Mouse (Mus musculus): ENCODE data around the gene Ccdc121.

The Ccdc121 gene

DNA sequence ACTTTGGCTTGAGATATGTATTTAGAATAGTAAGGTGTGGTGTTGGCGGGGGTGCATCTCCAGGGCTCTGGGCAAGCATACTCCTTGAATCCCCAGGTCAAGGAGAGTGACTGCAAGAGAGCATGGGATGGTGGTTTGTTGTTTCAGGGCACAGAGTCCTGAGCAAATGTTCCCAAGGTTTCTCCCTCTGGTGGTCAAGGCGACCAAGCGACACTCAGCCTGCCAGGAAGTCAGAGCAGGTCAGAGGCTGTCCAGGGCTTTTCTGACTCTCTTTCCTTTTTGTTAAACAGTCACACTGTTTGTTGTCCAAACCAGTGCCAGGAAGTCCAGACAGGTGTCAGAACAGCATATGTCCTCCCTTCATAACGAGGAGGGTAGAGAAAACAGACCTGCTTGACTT lies at the start of gene Ccdc121:
TSS of gene Ccdc121 (minus strand) at position 145 of the 400 bp plus-strand sequence.
- DNase-seq (ENCODE audit: low read depth, low spot score) = peak; percentile 56

DNA sequence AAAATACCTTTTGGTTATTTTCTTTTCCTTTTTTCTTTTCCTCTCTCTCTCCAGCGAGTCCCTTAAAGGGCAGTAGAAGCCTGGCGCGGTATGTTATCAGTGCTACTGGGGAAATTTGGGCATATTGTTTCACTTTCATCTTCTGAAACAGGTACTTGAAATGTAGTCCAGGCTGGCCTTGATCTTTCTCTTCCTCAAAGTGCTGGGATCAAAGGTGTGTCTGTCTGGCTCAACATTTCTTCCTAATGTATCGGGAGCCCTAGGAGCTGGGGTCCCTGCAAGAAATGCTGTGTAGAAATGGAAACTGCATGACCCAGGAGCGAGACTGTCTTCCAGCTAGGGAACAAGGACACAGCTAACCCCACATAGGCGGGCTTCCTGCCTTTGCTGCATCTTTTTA lies 49.1 kb upstream of the Ccdc121 start:
- no peak for DNase-seq (ENCODE audit: low read depth, low spot score)

DNA sequence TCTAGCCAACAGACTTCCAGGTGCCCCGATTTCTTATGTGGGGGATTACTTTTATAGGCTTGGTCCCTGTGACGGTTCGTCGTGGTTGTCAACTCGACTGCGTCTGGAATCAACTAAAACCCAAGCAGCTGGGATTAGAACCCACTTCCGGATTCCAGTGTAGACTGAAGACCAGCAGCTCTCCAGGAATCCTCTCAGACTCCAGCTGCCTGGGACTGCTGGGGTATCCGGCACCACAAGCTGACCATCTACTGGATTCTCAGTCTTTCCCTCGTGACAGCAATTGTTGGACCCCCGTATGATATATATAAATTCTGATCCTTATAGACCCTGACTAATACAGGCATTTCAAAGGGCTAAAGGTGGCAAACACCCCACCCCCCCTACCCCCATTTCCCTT lies 48.4 kb upstream of the Ccdc121 start:
- DNase-seq (ENCODE audit: low read depth, low spot score) = no peak

DNA sequence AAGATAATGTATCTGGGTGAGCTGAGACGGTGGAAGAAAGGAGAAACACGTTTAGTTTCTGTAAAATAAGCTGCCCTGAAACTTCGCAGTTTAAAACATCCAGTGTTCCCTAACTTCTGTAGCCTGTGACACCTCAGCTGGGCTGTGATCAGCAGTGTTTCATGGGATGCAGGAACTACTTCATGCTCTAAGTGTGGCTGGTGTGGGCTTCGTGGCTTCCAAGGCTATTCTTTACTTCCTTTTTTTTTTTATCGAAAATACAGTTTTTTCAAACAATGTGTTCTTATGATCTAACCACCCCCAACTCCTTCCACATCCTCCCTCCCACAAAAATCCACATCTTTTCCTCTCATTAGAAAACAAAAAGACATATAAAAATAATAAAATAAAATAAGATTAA lies 44.2 kb upstream of the Ccdc121 start:
- DNase-seq (ENCODE audit: low read depth, low spot score) = no peak

GRCm38 (mm10) chr1:181552533-181553410 lies 41.5 kb upstream of the Ccdc121 start:
- no peak for DNase-seq (ENCODE audit: low read depth, low spot score)

DNA sequence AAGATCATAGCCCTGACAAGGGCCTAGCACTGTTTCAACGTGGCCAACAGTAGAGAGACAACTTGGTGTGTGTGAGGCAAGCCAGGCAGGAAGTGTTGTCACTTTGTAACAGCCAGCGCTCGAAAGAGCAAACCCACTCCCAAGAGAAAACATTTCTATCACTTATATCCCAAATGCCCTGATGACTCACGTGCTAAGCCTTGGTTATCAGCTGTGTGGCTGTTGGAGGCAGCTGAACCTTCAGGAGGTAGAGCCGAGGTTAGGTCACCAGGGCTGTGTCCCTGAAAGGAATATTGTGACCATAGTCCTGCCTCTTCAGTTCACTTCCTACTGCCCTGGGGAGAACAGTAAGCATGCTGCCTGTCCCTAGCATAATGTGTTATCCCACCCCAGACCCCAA lies 39.6 kb upstream of the Ccdc121 start:
- DNase-seq (ENCODE audit: low read depth, low spot score) = no peak

GRCm38 (mm10) chr1:181549987-181550386 lies 38.7 kb upstream of the Ccdc121 start:
- DNase-seq (ENCODE audit: low read depth, low spot score) = no peak

GRCm38 (mm10) chr1:181545044-181545772 lies 34.0 kb upstream of the Ccdc121 start:
- peak; percentile 76 for DNase-seq (ENCODE audit: low read depth, low spot score)

GRCm38 (mm10) chr1:181543711-181544383 lies 32.6 kb upstream of the Ccdc121 start:
- DNase-seq (ENCODE audit: low read depth, low spot score) = peak; percentile 23

DNA sequence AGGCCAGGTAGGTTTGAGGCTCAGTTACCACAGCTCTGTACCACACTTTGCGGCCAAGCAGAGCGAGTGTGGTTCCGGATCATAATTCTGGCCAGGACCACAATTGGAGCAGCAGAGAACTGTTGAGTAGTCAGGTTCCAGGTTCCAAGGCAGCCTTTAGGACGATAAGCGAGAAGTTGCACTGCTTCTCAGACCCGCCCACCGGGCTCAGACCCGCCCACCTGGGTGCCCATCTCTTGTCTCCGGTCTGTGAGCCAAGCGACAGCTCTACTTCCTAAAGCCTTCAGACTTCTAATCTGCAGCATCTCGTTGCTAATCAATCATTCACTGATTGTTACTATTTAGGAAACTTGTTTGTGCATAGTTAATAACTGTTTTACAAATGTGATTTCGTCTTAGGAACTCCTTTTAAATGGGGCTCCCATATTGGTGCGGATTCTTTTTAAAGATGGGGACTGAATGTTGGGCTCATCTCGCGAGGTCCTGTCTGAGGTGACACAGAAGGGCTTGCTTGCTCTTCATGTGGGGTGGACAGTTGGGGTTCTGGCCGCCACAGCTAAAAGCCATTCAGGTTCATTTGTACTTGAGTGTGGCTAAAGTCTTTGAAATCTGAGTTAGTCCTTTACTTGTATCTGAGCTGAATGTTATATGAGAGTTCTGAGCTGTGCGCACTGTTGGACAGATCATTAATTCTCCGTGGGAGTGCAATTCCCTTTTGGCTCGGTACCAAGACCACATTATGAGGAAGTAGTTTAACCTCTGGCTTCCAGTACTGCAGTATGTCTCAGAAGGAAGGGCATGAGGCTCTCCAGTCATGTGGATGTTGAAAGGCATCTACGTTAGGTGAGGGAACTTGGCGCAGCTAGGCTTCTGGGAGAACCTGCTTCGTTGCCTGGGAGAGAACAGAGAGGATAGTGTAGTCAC lies 28.9 kb upstream of the Ccdc121 start:
- peak; percentile 15 for DNase-seq (ENCODE audit: low read depth, low spot score)

DNA sequence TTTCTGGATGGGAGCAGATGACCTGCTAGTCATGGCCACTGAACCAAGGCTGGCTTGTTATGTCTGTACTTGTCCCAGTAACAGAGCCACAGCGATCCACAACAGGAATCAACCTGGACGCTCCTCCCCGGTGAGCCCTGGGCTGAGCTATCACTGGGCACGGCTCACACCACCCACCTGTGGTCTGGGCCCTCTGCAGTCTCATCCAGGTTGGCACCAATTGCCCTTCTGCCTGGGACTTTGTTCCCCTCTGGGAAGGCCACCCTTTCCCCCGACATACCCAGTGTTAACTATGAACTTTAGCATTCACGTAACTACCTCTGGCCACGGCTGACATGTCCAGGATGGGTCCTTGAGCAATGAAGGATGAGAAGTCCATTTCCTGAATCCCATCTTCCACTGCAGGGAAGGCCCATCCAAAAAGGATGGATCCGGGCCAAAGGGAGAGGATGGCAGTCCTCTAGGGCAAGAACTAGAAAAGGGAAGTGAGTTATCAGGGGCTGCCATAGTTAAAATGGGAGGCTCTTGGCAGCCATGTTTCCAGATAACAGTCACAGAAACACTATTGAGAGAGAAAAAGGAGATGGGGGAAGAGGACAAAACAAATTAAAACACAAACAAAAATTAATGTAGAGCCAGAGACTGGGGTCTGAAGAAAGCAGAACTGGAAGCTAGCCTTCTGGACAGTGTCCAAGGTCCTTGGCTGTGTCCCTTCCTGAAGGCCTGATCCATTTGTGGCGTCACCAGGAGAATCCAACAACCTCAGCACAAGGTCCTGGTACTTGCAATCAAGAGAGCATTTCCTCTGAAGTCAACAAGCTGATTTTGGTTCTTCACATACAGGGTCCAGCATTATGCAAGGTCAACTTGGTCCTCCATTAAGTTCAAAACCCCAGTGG lies 26.6 kb upstream of the Ccdc121 start:
- no peak for DNase-seq (ENCODE audit: low read depth, low spot score)

DNA sequence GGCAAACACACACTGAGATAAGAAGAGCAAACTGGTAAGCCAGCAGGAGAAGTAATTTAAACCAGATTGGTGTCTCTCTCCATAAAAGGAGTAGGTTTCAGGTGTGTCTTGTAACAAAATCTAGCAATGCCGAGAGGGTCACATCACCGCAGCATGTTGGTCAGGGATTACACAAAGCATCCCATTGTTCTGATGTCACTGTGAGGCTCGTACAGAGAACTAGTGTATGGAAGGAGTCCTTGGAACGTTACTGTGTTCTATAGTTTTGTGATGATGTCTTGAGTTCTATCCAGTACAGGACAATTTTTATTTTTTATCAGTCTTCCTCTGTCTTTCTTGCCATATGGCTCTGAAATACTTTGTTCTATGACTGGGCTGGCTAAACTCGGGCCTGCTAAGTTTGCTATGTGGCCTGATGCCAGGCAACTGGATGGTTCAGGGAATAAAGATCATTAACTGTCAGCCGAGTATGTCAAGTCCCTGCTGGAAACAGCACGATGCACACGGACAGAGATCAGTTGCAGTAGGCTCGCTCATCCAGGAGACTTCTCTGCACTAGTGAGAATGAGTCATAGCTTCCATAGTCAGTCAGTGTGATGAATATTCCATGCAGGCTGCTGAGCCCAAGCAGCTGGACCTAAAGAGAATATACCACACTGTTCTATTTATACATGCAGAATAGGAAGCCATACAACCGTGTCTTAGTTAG lies 24.1 kb upstream of the Ccdc121 start:
- DNase-seq (ENCODE audit: low read depth, low spot score) = no peak

DNA sequence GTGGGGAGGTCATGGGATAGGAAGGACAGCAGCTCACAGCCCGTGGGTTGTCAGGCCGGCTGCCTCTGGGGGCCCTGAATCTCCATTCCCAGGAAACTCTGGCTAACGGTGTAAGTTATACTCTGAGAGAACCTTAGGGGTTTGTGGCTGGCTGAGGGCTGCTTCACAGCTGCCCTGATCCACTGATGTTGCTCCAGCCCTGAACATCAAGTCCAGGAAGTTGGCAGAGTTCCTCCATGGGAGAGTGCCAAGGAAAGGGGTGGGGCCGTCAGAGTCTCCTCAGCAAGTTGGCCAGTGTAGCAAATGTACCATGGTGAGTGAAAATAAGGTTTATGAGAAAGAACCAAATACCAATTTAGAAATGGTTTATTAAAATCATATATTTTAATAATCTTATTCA lies 18.1 kb upstream of the Ccdc121 start:
- no peak for DNase-seq (ENCODE audit: low read depth, low spot score)

DNA sequence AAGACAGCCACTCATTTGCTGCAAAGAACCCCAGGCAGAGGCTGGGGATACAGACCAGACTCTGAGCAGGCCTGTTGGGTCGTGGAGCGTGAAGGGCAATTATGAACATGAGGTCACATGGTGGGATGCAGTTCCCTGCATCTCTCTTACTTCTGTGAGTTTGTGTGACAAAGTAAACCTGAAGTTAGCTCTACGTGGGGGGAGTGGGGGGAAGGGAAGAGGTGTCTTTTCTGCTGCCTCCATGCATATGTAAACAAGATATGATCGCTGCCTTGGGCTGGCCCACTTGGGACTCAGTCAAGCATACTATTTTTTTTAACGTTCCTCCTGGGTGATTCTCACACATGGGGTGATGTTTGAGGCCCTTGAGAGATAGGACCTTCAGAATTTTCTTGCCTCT lies 14.7 kb upstream of the Ccdc121 start:
- DNase-seq (ENCODE audit: low read depth, low spot score) = no peak

DNA sequence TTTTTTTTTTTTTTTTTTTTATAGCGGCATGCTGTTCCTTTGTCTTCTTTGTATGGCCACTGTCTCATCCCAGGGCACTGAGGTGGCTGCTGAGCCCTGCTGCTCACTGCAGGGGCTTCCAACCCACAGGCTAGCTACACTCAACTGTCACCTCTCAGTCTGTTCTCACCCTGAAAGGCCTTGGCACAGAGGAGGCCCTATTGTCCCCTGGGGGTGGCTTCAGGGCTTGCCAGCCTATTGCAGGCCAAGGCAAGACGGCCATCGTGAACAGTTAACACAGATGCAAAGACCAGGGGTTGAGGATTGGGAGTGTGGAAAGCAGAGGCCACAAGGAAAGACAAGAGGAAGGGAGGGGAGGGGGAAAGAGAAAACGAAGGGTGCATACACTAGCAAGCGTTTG lies 12.6 kb upstream of the Ccdc121 start:
- no peak for DNase-seq (ENCODE audit: low read depth, low spot score)

DNA sequence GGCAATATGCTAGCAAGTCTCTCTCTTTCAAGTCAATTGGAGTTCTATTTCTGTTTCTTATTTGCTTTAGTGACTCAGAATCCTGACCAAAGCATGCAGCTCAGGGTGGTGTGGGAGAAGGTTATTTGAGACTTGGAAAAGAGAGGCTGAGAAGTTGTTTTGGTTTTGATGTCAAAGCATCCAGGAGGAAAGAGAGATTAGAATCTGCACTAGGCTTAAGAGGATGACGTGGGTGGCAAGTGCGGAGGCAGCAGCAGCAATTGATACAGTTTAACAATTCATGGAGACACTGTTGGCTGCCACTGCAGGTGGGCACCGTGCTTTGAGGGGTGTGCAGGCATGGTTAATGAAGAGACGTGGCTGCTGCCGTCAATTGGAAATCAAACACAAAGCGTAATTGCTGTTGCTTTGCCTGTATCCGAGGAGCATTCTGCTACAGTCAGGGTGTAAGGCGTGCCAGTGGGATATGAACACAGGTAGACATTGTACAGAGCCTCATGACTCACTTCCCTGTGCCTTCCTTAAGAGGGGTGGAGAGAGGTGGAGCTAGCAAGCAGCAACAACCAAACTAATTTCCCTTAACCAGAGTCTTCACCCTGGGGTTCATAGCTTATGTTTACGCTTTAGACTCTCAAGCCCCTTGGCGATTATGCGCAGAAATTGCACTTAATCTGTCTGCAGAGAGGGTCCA lies 10.3 kb upstream of the Ccdc121 start:
- DNase-seq (ENCODE audit: low read depth, low spot score) = no peak

- peak; percentile 54 for DNase-seq (ENCODE audit: low read depth, low spot score)
Observed at GRCm38 (mm10) chr1:181519137-181519536, 7.9 kb upstream of the Ccdc121 start.

GRCm38 (mm10) chr1:181518046-181518445 lies 6.8 kb upstream of the Ccdc121 start:
- DNase-seq (ENCODE audit: low read depth, low spot score) = no peak
